Mouse (Mus musculus) forebrain, embryonic 14.5 days (tissue): ENCODE measurements around the gene Fgfr2. TPM values are rescaled to one million over a fixed set of nuclear protein-coding genes. Genes with fewer than 3 reads are reported as not detected.

Experiments
- ATAC-seq: fragments of 200-750 bp; cut with Nextera tagmentation; 2 replicates; pipeline ENCODE4 v1.8.0; 2017; ENCODE audit warnings: mild to moderate bottlenecking, moderate library complexity
- DNase-seq: peaks from one replicate; pipeline ENCODE4 v3.0.0-alpha.2; 2015; ENCODE audit warnings: low spot score
- H3K27ac ChIP-seq: fragments of 300-500 bp; sonication (generic); 2 replicates; pipeline ENCODE4 v1.5.1; 2014; ENCODE audit warnings: low read depth, mild to moderate bottlenecking, control low read depth, low read length, moderate library complexity
- H3K27me3 ChIP-seq: fragments of 300-500 bp; sonication (generic); replicated peaks from 2 replicates; pipeline ENCODE4 v1.6.1; 2014; ENCODE audit warnings: low read length, control low read depth, mixed read lengths; ENCODE audit not compliant: control insufficient read depth, insufficient read depth
- H3K36me3 ChIP-seq: fragments of 300-500 bp; sonication (generic); 2 replicates; pipeline ENCODE4 v1.6.1; 2014; ENCODE audit warnings: low read length, control low read depth; ENCODE audit not compliant: control insufficient read depth, insufficient read depth
- H3K4me1 ChIP-seq: fragments of 300-500 bp; sonication (generic); 2 replicates; pipeline ENCODE4 v1.6.1; 2014; ENCODE audit warnings: antibody characterized with exemption, low read length, control low read depth; ENCODE audit not compliant: control insufficient read depth, insufficient read depth
- H3K4me2 ChIP-seq: fragments of 300-500 bp; sonication (generic); 2 replicates; pipeline ENCODE4 v1.6.1; 2014; ENCODE audit warnings: mild to moderate bottlenecking, control low read depth, low read length
- H3K4me3 ChIP-seq: fragments of 300-500 bp; sonication (generic); 2 replicates; pipeline ENCODE4 v1.5.1; 2014; ENCODE audit warnings: low read depth, low read length, control low read depth
- H3K9ac ChIP-seq: fragments of 300-500 bp; sonication (generic); 2 replicates; pipeline ENCODE4 v1.6.1; 2014; ENCODE audit warnings: mild to moderate bottlenecking, low read length, control low read depth, moderate library complexity
- H3K9me3 ChIP-seq: fragments of 300-500 bp; sonication (generic); replicated peaks from 2 replicates; pipeline ENCODE4 v1.6.1; 2016; ENCODE audit warnings: low read length, control low read depth, mixed read lengths; ENCODE audit not compliant: control insufficient read depth
- WGBS: fragments of 180-500 bp; shearing (Covaris S2); extraction: QIAGEN DNeasy Blood & Tissue Kit; methylation state at CpG from one replicate; pipeline ENCODE4 v1.1.7; 2014; 5-methylcytosine and 5-hydroxymethylcytosine counted together
- polyA plus RNA-seq: library from polyadenylated mRNA; unstranded; fragments of >200 nt; fragmentation: Nextera tagmentation; extraction: Ambion mirVana; gene quantifications from 2 replicates; pipeline ENCODE4 v1.2.1, GENCODE M21; 2014

Fgfr2 gene
- polyA plus RNA-seq, 1 experiment from 2014 or later, result 35.9 TPM

DNA sequence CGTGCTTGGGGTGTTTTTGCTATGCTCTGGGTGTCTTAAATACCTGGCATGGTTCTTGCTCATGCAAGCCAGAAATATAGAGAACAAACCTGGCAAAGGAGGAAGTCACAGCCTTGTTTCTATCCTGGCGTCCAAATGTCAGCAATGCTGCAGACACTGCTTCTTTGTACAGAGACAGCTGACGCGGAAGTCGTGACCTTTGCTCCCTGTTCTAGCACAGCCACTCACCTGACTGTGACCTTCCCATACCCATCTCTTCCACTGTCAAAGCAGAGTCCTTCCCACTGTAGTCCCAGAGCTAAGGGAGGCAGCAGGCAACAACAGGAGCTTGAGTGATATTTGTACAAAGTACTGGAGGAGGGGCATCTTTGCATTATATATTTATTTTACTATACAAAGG lies 533.5 kb downstream of the Fgfr2 start:
- ATAC-seq, result no peak
- no peaks in the 10 kb centered on the region for H3K27me3 ChIP-seq
- DNase-seq, result no peak
- no peaks in the 10 kb centered on the region for H3K36me3 ChIP-seq
- H3K9me3 ChIP-seq, result no peaks in the 10 kb centered on the region
- H3K9ac ChIP-seq, result no peak overlapping the region
- 70% methylated on average over 5 of the region's 5 CpGs for WGBS
- H3K27ac ChIP-seq, result no peak overlapping the region
- H3K4me3 ChIP-seq, result no peak overlapping the region
- no peak overlapping the region for H3K4me2 ChIP-seq
- H3K4me1 ChIP-seq, result no peaks in the 10 kb centered on the region

GRCm38 (mm10) chr7:132587167-132587566 lies 536.0 kb downstream of the Fgfr2 start:
- no peak overlapping the region for H3K9ac ChIP-seq
- no peaks in the 10 kb centered on the region for H3K36me3 ChIP-seq
- WGBS, result 71% methylated on average over 5 of the region's 5 CpGs
- no peak overlapping the region for H3K27ac ChIP-seq
- H3K27me3 ChIP-seq, result no peaks in the 10 kb centered on the region
- DNase-seq (no peak), ATAC-seq (no peak)
- no peaks in the 10 kb centered on the region for H3K4me1 ChIP-seq
- no peak overlapping the region for H3K4me2 ChIP-seq
- H3K9me3 ChIP-seq, result no peaks in the 10 kb centered on the region
- H3K4me3 ChIP-seq, result no peak overlapping the region

DNA sequence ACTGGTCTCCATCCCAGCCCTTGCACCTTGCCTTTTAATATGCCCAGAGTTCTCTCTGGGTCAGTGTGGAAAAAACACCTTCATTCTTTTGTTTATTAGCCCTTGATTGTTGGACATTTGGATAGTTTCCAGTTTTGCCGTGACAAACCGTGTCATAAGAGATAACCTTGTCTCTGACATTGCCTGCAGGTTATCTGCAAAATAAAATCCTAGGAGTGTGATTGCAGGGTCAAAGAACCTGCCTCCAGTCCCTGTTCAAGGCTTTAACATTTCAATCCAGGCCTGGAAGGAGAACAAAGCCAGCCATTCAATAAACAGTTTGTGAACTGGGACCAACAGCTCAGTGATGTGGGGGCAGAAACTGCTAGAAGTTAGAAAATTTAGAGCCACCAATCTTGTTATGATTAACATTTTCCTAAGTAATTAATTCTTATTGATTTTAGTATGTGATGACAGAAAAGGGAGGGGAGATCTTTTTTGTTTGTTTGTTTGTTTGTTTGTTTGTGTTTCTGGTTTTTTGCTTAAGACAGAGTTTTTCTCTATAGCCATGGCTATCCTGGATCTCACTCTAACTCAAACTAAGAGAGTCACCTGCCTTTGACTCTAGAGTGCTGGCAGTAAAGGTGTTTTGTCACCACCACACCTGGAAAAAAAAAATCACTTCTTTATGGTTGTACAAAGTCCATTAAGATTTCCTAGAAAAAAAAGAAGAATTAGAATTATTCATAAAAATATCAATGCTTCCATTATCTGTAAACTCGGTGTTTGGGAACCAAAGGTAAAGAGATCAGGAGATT lies 537.3 kb downstream of the Fgfr2 start:
- no peak for ATAC-seq
- WGBS, result 74% methylated on average over 3 of the region's 3 CpGs

GRCm38 (mm10) chr7:132581441-132581840 lies 541.7 kb downstream of the Fgfr2 start:
- H3K9me3 ChIP-seq, result no peaks in the 10 kb centered on the region; the same call in 1 of the 2 replicates
- 91% methylated on average over 2 of the region's 2 CpGs for WGBS
- H3K36me3 ChIP-seq, result no peaks in the 10 kb centered on the region
- no peak overlapping the region for H3K4me2 ChIP-seq
- H3K27me3 ChIP-seq, result no peaks in the 10 kb centered on the region
- H3K9ac ChIP-seq, result no peak overlapping the region
- no peak overlapping the region for H3K4me3 ChIP-seq
- H3K4me1 ChIP-seq, result no peaks in the 10 kb centered on the region
- ATAC-seq (no peak), DNase-seq (no peak)
- H3K27ac ChIP-seq, result no peak overlapping the region

More for the DNA sequence above, 537.3 kb downstream of the Fgfr2 start:
- Histone ChIP-seq H3K27ac (no peak overlapping the region), H3K36me3 (no peaks in the 10 kb centered on the region), H3K4me2 (no peak overlapping the region), H3K27me3 (no peaks in the 10 kb centered on the region), H3K9ac (no peak overlapping the region), H3K4me1 (no peaks in the 10 kb centered on the region), H3K4me3 (no peak overlapping the region), H3K9me3 (no peaks in the 10 kb centered on the region)
- no peak for DNase-seq

GRCm38 (mm10) chr7:132580511-132580910 lies 542.6 kb downstream of the Fgfr2 start:
- Histone ChIP-seq H3K9ac (no peak overlapping the region), H3K4me3 (no peak overlapping the region), H3K27me3 (no peaks in the 10 kb centered on the region), H3K27ac (no peak overlapping the region), H3K36me3 (no peaks in the 10 kb centered on the region), H3K4me2 (no peak overlapping the region), H3K4me1 (no peaks in the 10 kb centered on the region), H3K9me3 (no peaks in the 10 kb centered on the region; the same call in 1 of the 2 replicates)
- DNase-seq (no peak), ATAC-seq (no peak)
- 81% methylated on average over 6 of the region's 6 CpGs for whole genome bisulfite sequencing

DNA sequence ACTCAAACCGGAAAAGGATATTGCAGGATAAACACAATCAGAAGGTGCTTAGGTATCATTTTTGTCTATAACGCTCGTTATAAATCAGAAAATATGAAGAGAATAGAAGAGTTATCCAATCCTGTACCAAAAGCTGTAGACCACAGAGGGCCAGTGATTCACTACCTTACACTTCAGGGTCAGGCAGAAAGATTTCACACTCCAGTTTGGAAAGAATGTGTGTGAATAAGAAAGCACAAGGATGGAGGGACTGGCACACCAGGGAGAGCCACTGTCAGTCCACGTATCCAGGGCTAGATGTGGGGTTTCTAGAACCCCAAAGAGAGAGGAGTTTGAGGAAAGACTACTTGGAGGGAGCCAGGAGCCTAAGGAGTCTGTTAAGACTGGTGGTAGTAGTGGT lies 546.3 kb downstream of the Fgfr2 start:
- Histone ChIP-seq H3K9ac (peak overlapping the region; percentile 35; the same call in 1 of the 2 replicates), H3K4me3 (no peak overlapping the region), H3K9me3 (no peaks in the 10 kb centered on the region; the same call in 1 of the 2 replicates), H3K27me3 (no peaks in the 10 kb centered on the region), H3K4me2 (peak overlapping the region; percentile 67; the same call in 1 of the 2 replicates), H3K27ac (no peak overlapping the region), H3K36me3 (no peaks in the 10 kb centered on the region), H3K4me1 (peaks cover 17% of the 10 kb centered on the region; the same call in 1 of the 2 replicates)
- ATAC-seq (no peak), DNase-seq (no peak)
- WGBS, result 63% methylated on average over 4 of the region's 4 CpGs

GRCm38 (mm10) chr7:132576116-132576650 lies 547.0 kb downstream of the Fgfr2 start, which contains the start of gene Oat:
Gene Oat, minus strand, starts transcription at chr7:132576398.
- Histone ChIP-seq H3K27me3 (no peaks in the 10 kb centered on the region), H3K4me3 (peak within 1 kb of the TSS; percentile 65), H3K9ac (peak within 1 kb of the TSS; percentile 70), H3K4me1 (peaks cover 17% of the 10 kb centered on the region; the same call in 1 of the 2 replicates), H3K4me2 (peak within 1 kb of the TSS; percentile 67), H3K36me3 (no peaks in the 10 kb centered on the region), H3K9me3 (no peaks in the 10 kb centered on the region; the same call in 1 of the 2 replicates), H3K27ac (peak within 1 kb of the TSS; percentile 78)
- DNase-seq (peak; percentile 98), ATAC-seq (peak; percentile 98)
- 0% methylated on average over 49 of the region's 49 CpGs for WGBS

- ATAC-seq (peak; percentile 89), DNase-seq (peak; percentile 93)
- Histone ChIP-seq H3K9ac (peak overlapping the region; percentile 70), H3K27me3 (no peaks in the 10 kb centered on the region), H3K27ac (peak overlapping the region; percentile 78), H3K4me1 (peaks cover 17% of the 10 kb centered on the region; the same call in 1 of the 2 replicates), H3K9me3 (no peaks in the 10 kb centered on the region; the same call in 1 of the 2 replicates), H3K36me3 (no peaks in the 10 kb centered on the region), H3K4me2 (peak overlapping the region; percentile 67), H3K4me3 (peak overlapping the region; percentile 65)
- WGBS, result under 1% methylated on average over 13 of the region's 13 CpGs
Observed at GRCm38 (mm10) chr7:132575623-132576022, 547.5 kb downstream of the Fgfr2 start.

DNA sequence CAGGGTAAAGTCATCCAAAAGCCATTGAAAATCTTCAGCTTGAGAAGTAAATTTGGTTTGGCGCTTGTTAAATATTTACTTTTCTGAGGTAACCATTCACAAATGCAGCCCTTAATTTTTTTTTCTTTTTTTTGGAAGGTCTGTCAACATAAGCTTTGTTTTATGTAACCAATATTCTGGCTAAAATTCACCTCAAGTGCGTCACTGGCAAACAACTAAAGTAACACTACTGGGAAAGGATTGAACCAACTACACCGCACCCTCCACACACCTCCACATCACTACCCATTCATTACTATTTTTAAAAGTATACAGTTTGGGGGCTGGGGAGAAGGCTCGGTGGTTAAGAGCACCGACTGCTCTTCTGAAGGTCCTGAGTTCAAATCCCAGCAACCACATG lies 548.5 kb downstream of the Fgfr2 start:
- Histone ChIP-seq H3K9me3 (no peaks in the 10 kb centered on the region; the same call in 1 of the 2 replicates), H3K4me3 (no peak overlapping the region), H3K4me1 (peaks cover 17% of the 10 kb centered on the region; the same call in 1 of the 2 replicates), H3K9ac (no peak overlapping the region), H3K27ac (no peak overlapping the region), H3K36me3 (no peaks in the 10 kb centered on the region), H3K27me3 (no peaks in the 10 kb centered on the region), H3K4me2 (no peak overlapping the region)
- DNase-seq, result no peak
- 91% methylated on average over 5 of the region's 5 CpGs for whole genome bisulfite sequencing
- no peak for ATAC-seq
